Mouse (Mus musculus): ENCODE measurements around the gene D630023F18Rik. TPM values are rescaled to one million over a fixed set of nuclear protein-coding genes. Genes with fewer than 3 reads are reported as not detected.

Gene D630023F18Rik
- polyA plus RNA-seq, 1 experiment, result not detected

GRCm38 (mm10) chr1:65096953-65097352 is 26.1 kb downstream of the D630023F18Rik start:
- no peaks in the 10 kb centered on the region for H3K36me3 ChIP-seq (ENCODE audit: control insufficient read depth, insufficient read depth, low read length)
- 55% methylated on average over 3 of the region's 3 CpGs for WGBS
- H3K27ac ChIP-seq (ENCODE audit: insufficient read depth, low read depth, low read length), result no peak overlapping the region
- H3K4me1 ChIP-seq (ENCODE audit: control insufficient read depth, insufficient read depth, insufficient read length, low read length), result no peaks in the 10 kb centered on the region
- no peak overlapping the region for H3K4me3 ChIP-seq (ENCODE audit: low read depth, low read length)
- TF ChIP-seq CTCF (IDR thresholded peaks at IDR 0.05; ENCODE audit: extremely low read depth, insufficient read length, insufficient replicate concordance, low read depth, low read length), result no peak
- TF ChIP-seq POLR2A (IDR thresholded peaks at IDR 0.05; ENCODE audit: low read depth, low read length), result no peak
- no peaks in the 10 kb centered on the region for H3K27me3 ChIP-seq (ENCODE audit: control insufficient read depth, insufficient read depth, low read length)

DNA sequence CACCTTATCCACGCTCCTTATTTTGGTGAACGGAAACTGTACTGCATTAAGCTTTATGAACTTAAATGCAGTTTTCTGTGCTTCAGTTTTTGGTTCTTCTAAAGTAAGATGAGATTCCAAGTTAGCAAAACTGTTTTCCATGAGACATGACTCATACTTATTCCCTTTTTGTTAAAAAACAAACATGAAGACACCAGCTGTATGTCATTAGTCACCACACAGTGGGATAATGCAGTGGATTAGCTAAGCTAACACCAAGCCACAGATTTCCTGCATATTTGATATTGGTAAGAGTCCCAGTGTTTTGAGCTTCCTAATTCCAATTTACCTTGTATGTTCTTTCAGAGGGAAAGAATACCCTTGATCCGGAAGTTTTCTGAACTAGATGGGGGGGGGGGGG is 31.4 kb downstream of the D630023F18Rik start:
- Histone ChIP-seq H3K4me1 (ENCODE audit: control insufficient read depth, insufficient read depth, insufficient read length, low read length) (peaks cover 2% of the 10 kb centered on the region; the same call in 1 of the 2 replicates), H3K27me3 (ENCODE audit: control insufficient read depth, insufficient read depth, low read length) (no peaks in the 10 kb centered on the region), H3K36me3 (ENCODE audit: control insufficient read depth, insufficient read depth, low read length) (no peaks in the 10 kb centered on the region), H3K4me3 (ENCODE audit: low read depth, low read length) (no peak overlapping the region), H3K27ac (ENCODE audit: insufficient read depth, low read depth, low read length) (no peak overlapping the region)
- 92% methylated on average over 3 of the region's 3 CpGs for WGBS
- TF ChIP-seq POLR2A (IDR thresholded peaks at IDR 0.05; ENCODE audit: low read depth, low read length) (no peak), CTCF (IDR thresholded peaks at IDR 0.05; ENCODE audit: extremely low read depth, insufficient read length, insufficient replicate concordance, low read depth, low read length) (no peak)

DNA sequence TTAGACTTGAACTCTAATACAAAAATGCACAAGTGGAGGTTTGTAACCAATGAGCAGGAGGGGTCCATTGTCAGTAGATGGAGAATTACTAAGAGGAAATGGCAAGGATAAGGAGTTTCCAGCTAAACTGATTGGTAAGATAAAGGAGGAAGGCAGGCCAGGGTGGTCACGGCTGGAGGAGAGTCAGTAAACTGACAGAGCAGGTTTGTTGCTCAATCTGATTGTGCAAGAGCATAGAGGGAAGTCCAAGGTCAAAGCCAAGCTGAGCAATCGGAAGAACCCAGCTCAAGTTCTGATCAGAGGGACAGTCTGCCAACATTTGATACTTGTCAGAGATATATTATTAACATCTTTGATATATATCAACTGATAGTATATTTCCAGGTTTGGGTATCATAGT is 32.6 kb downstream of the D630023F18Rik start:
- WGBS, result 6% methylated on average over 2 of the region's 2 CpGs
- no peaks in the 10 kb centered on the region for H3K36me3 ChIP-seq (ENCODE audit: control insufficient read depth, insufficient read depth, low read length)
- H3K27me3 ChIP-seq (ENCODE audit: control insufficient read depth, insufficient read depth, low read length), result no peaks in the 10 kb centered on the region
- no peak overlapping the region for H3K27ac ChIP-seq (ENCODE audit: insufficient read depth, low read depth, low read length)
- TF ChIP-seq CTCF (IDR thresholded peaks at IDR 0.05; ENCODE audit: extremely low read depth, insufficient read length, insufficient replicate concordance, low read depth, low read length) (no peak), POLR2A (IDR thresholded peaks at IDR 0.05; ENCODE audit: low read depth, low read length) (no peak)
- no peak overlapping the region for H3K4me3 ChIP-seq (ENCODE audit: low read depth, low read length)
- H3K4me1 ChIP-seq (ENCODE audit: control insufficient read depth, insufficient read depth, insufficient read length, low read length), result peaks cover 2% of the 10 kb centered on the region; the same call in 1 of the 2 replicates

- no peak overlapping the region for H3K4me3 ChIP-seq (ENCODE audit: low read depth, low read length)
- WGBS, result 64% methylated on average over 6 of the region's 6 CpGs
- TF ChIP-seq CTCF (IDR thresholded peaks at IDR 0.05; ENCODE audit: extremely low read depth, insufficient read length, insufficient replicate concordance, low read depth, low read length) (no peak), POLR2A (IDR thresholded peaks at IDR 0.05; ENCODE audit: low read depth, low read length) (no peak)
- H3K36me3 ChIP-seq (ENCODE audit: control insufficient read depth, insufficient read depth, low read length), result no peaks in the 10 kb centered on the region
- no peaks in the 10 kb centered on the region for H3K27me3 ChIP-seq (ENCODE audit: control insufficient read depth, insufficient read depth, low read length)
- no peak overlapping the region; the same call in 1 of the 2 replicates for H3K27ac ChIP-seq (ENCODE audit: insufficient read depth, low read depth, low read length)
- H3K4me1 ChIP-seq (ENCODE audit: control insufficient read depth, insufficient read depth, insufficient read length, low read length), result peaks cover 2% of the 10 kb centered on the region; the same call in 1 of the 2 replicates
Observed at GRCm38 (mm10) chr1:65088567-65089356, 34.3 kb downstream of the D630023F18Rik start.

GRCm38 (mm10) chr1:65082188-65082587 is 40.8 kb downstream of the D630023F18Rik start, which contains the start of gene Crygb:
Crygb (minus strand) TSS chr1:65082288.
- H3K4me3 ChIP-seq (ENCODE audit: low read depth, low read length), result no peak within 1 kb of the TSS
- no peaks in the 10 kb centered on the region for H3K27me3 ChIP-seq (ENCODE audit: control insufficient read depth, insufficient read depth, low read length)
- H3K4me1 ChIP-seq (ENCODE audit: control insufficient read depth, insufficient read depth, insufficient read length, low read length), result no peaks in the 10 kb centered on the region
- H3K36me3 ChIP-seq (ENCODE audit: control insufficient read depth, insufficient read depth, low read length), result no peaks in the 10 kb centered on the region
- WGBS, result 57% methylated on average over 7 of the region's 7 CpGs
- TF ChIP-seq POLR2A (IDR thresholded peaks at IDR 0.05; ENCODE audit: low read depth, low read length), result no peak
- TF ChIP-seq CTCF (IDR thresholded peaks at IDR 0.05; ENCODE audit: extremely low read depth, insufficient read length, insufficient replicate concordance, low read depth, low read length), result no peak
- H3K27ac ChIP-seq (ENCODE audit: insufficient read depth, low read depth, low read length), result no peak within 1 kb of the TSS

DNA sequence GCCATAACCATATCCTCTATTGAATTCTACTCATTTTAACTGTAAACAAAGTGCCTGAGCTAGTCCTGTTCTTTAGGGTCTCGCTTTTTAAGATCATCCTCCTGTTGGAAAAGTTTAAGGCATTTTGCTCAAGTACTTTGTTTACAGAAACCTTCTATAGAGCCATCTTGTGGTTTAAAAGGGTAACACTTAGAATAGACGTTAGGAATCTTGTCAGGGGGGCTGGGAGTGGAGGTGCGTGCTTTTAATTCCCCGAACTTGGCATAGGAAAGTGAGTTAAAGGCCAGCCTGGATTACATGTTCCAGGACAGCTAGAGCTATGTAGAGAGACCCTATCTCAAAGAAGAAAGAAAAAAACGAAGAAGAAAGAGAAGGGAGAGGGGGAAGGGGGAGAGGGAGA is 47.4 kb downstream of the D630023F18Rik start:
- TF ChIP-seq POLR2A (IDR thresholded peaks at IDR 0.05; ENCODE audit: low read depth, low read length), result no peak
- no peak for TF ChIP-seq CTCF (IDR thresholded peaks at IDR 0.05; ENCODE audit: extremely low read depth, insufficient read length, insufficient replicate concordance, low read depth, low read length)
- no peak overlapping the region for H3K27ac ChIP-seq (ENCODE audit: insufficient read depth, low read depth, low read length)
- no peaks in the 10 kb centered on the region for H3K4me1 ChIP-seq (ENCODE audit: control insufficient read depth, insufficient read depth, insufficient read length, low read length)
- H3K27me3 ChIP-seq (ENCODE audit: control insufficient read depth, insufficient read depth, low read length), result no peaks in the 10 kb centered on the region
- H3K36me3 ChIP-seq (ENCODE audit: control insufficient read depth, insufficient read depth, low read length), result no peaks in the 10 kb centered on the region
- 15% methylated on average over 5 of the region's 5 CpGs for WGBS
- H3K4me3 ChIP-seq (ENCODE audit: low read depth, low read length), result no peak overlapping the region

DNA sequence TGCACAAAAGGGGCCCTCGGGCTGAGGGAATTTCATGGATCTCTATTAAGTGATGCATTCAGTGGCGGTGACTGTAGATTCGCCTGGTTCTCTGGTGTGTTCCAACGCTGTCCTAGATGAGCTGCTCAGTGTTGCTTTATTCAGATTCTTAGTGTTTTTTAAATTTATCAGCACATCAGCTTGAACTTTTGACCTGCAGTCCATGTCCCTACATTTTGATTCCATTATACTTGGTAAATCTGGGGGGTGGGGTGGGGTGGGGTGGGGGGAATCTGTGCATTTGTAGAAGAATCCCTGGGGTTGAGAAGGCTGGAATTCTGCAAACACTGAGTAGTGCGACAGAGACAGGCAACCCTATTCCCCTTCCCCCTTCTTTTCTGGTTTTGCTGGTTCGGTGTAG is 49.4 kb downstream of the D630023F18Rik start, which contains the start of gene Crygc:
Gene Crygc (minus strand): TSS at position 101 of the 400 bp plus-strand sequence.
- no peak for TF ChIP-seq POLR2A (IDR thresholded peaks at IDR 0.05; ENCODE audit: low read depth, low read length)
- TF ChIP-seq CTCF (IDR thresholded peaks at IDR 0.05; ENCODE audit: extremely low read depth, insufficient read length, insufficient replicate concordance, low read depth, low read length), result no peak
- 70% methylated on average over 6 of the region's 6 CpGs for WGBS

More for the DNA sequence above, 49.4 kb downstream of the D630023F18Rik start, which contains the start of gene Crygc:
- Histone ChIP-seq H3K4me3 (ENCODE audit: low read depth, low read length) (no peak within 1 kb of the TSS), H3K36me3 (ENCODE audit: control insufficient read depth, insufficient read depth, low read length) (no peaks in the 10 kb centered on the region), H3K27me3 (ENCODE audit: control insufficient read depth, insufficient read depth, low read length) (no peaks in the 10 kb centered on the region), H3K4me1 (ENCODE audit: control insufficient read depth, insufficient read depth, insufficient read length, low read length) (0 out of 2 replicates have a peak, but pooled peaks cover 1% of the 10 kb centered on the region), H3K27ac (ENCODE audit: insufficient read depth, low read depth, low read length) (no peak within 1 kb of the TSS)

All from small intestine, adult 2 months (tissue).